Mouse (Mus musculus): Measurements from ENCODE around the gene Zic1. TPM values are rescaled to one million over a fixed set of nuclear protein-coding genes. Genes with fewer than 3 reads are reported as not detected.
A peak's percentile ranks its signal among the peaks of the same experiment; 100 is the strongest.

The Zic1 gene
- polyA plus RNA-seq (2016; fragmentation: Nextera tagmentation; extraction: Ambion mirVana): 6.5 and 6.6 TPM in 2 replicates

DNA sequence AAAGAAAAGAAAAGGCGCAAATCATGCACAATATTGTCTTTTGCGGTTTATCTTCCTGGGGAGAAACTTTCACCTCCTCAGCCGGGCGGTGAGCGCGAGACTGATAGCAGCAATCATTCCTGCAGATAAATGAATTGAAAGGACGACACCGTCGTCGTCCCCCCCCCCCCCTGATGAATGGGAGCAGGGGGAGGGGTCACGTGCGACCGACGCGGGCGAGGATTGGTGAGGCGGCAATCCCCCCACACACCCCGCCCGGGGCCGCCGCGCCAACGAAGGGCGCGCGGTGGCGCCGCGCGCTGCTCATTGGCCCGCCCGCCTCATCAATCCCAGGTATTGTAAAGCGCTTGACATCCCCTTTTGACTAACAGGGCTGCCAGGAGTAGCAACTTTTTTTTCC is at the start of gene Zic1:
TSS of gene Zic1 (minus strand) at position 147 of the 400 bp plus-strand sequence.
- Histone ChIP-seq H3K27ac (replicated peaks) (peak within 1 kb of the TSS; percentile 95), H3K4me3 (peak within 1 kb of the TSS; percentile 77), H3K4me1 (peaks cover 66% of the 10 kb centered on the region), H3K36me3 (peaks cover 31% of the 10 kb centered on the region), H3K27me3 (ENCODE audit: low read depth, poor library complexity, severe bottlenecking) (peaks cover 100% of the 10 kb centered on the region), H3K9me3 (replicated peaks) (no peaks in the 10 kb centered on the region)
- DNase-seq (ENCODE audit: low spot score): peak; percentile 85
- WGBS: 0% methylated on average over 33 of the region's 33 CpGs

- Histone ChIP-seq H3K27me3 (ENCODE audit: low read depth, poor library complexity, severe bottlenecking) (peaks cover 100% of the 10 kb centered on the region), H3K4me1 (peaks cover 44% of the 10 kb centered on the region), H3K27ac (replicated peaks) (0 out of 2 replicates have a peak overlapping the region, but pooled peaks have one; percentile 57), H3K36me3 (no peaks in the 10 kb centered on the region), H3K9me3 (replicated peaks) (no peaks in the 10 kb centered on the region), H3K4me3 (peak overlapping the region; percentile 38)
- under 1% methylated on average over 12 of the region's 12 CpGs for WGBS
- DNase-seq (ENCODE audit: low spot score): peak; percentile 67
Measured at GRCm38 (mm10) chr9:91414007-91414661, 48.5 kb upstream of the Zic1 start.

- 0% methylated on average over 3 of the region's 3 CpGs for WGBS
- 0 out of 2 replicates have a peak, but pooled peaks cover 4% of the 10 kb centered on the region for H3K9me3 ChIP-seq (replicated peaks)
- no peaks in the 10 kb centered on the region for H3K36me3 ChIP-seq
- DNase-seq (ENCODE audit: low spot score): no peak
- H3K27ac ChIP-seq (replicated peaks): no peak overlapping the region
- peaks cover 38% of the 10 kb centered on the region for H3K4me1 ChIP-seq
- H3K27me3 ChIP-seq (ENCODE audit: low read depth, poor library complexity, severe bottlenecking): peaks cover 100% of the 10 kb centered on the region
- H3K4me3 ChIP-seq: no peak overlapping the region
Measured at GRCm38 (mm10) chr9:91409771-91410170, 44.2 kb upstream of the Zic1 start.

- no peak for DNase-seq (ENCODE audit: low spot score)
- H3K27me3 ChIP-seq (ENCODE audit: low read depth, poor library complexity, severe bottlenecking): peaks cover 100% of the 10 kb centered on the region
- no peaks in the 10 kb centered on the region for H3K36me3 ChIP-seq
- H3K27ac ChIP-seq (replicated peaks): no peak overlapping the region; the same call in 1 of the 2 replicates
- H3K9me3 ChIP-seq (replicated peaks): 0 out of 2 replicates have a peak, but pooled peaks cover 4% of the 10 kb centered on the region
- peak overlapping the region; percentile 45 for H3K4me3 ChIP-seq
- WGBS: 1% methylated on average over 6 of the region's 6 CpGs
- H3K4me1 ChIP-seq: peaks cover 40% of the 10 kb centered on the region
Measured at GRCm38 (mm10) chr9:91406258-91406763, 40.7 kb upstream of the Zic1 start.

DNA sequence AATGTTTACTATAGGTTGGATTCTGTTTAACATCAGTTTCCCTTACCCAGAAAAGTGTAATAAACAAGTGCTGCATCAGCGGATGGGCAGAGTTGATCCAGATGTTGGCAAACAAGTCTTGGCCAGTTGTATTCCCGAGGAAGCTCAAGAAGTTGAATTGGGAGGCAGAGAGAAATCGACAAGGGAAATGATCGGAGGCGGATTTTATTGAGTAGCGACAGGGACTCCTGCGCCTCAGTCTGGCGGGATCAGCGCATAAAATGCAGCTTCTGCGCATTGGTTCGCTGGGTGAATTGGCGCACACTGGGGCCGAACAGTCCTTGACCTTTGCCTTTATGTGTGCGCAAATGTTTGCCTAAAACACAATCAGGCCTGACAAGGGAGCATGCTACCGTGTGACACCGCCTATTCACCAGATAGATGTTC is 40.2 kb upstream of the Zic1 start:
- Histone ChIP-seq H3K27ac (replicated peaks) (peak overlapping the region; percentile 74), H3K4me3 (peak overlapping the region; percentile 45), H3K27me3 (ENCODE audit: low read depth, poor library complexity, severe bottlenecking) (peaks cover 100% of the 10 kb centered on the region), H3K36me3 (no peaks in the 10 kb centered on the region), H3K4me1 (peaks cover 40% of the 10 kb centered on the region), H3K9me3 (replicated peaks) (0 out of 2 replicates have a peak, but pooled peaks cover 4% of the 10 kb centered on the region)
- WGBS: under 1% methylated on average over 16 of the region's 16 CpGs
- peak; percentile 76 for DNase-seq (ENCODE audit: low spot score)

DNA sequence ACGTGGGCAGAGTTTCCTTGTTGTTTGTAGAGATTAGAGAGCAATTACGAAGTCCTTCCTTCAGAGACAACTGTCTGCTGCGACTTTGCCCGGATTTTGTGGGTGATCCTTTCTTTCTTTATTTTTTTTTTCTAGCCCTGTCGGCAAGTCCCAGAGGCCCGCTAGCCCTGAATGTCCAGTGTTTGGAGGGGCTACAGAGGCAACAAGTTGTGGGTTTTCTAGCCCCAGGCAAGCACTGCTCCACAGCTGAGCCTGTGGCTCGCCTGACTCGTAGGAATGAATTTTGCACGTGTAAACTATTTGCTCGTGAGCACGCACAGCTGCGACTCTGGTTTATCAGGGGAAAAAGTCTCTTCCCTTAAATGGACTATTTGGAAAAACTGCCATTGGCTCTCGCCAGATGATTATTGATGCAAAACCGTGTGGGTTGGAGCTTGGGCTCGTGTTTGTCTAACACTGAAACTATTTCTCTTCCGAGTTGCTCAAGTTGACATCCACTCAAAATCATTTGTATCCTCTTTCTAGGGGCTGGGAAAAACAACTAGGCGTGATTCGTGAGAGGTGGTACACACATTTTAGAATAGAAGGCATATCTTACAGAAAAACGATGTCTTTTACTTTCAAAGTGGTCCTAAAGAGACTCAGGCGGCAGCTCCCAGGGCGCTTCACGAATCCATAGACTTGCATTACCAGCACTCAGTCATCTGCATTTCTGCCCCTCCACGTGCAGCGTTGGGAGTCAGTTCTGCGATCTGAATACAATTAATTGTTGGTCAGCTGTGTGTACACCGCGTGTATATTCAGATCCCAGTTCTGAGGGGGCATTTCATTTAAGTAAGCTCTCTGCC is 39.5 kb upstream of the Zic1 start:
- Histone ChIP-seq H3K9me3 (replicated peaks) (0 out of 2 replicates have a peak, but pooled peaks cover 4% of the 10 kb centered on the region), H3K4me1 (peaks cover 36% of the 10 kb centered on the region), H3K36me3 (no peaks in the 10 kb centered on the region), H3K4me3 (peak overlapping the region; percentile 45), H3K27ac (replicated peaks) (peak overlapping the region; percentile 74), H3K27me3 (ENCODE audit: low read depth, poor library complexity, severe bottlenecking) (peaks cover 100% of the 10 kb centered on the region)
- DNase-seq (ENCODE audit: low spot score): peak; percentile 59
- under 1% methylated on average over 27 of the region's 27 CpGs for WGBS

DNA sequence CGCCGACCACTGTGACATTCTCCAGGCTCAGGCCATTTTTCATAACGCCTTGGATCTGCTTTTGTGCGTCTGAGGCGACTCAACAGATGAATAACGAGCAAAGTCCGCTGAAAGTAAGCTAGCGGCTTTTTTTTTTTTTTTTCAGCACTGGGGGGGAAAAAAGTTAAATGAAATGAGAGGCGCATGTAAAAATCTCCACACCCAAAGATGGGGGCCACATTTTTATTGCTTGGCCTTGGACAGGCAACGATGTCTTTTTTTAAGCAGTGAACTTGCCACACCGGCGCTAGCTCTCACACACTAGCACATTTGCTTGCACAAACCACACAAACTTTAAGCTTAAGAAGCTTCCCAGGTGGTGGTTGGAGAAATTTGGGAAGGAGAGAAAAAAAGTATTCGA is 38.6 kb upstream of the Zic1 start:
- H3K4me3 ChIP-seq: peak overlapping the region; percentile 45; the same call in 1 of the 2 replicates
- no peak for DNase-seq (ENCODE audit: low spot score)
- WGBS: 2% methylated on average over 13 of the region's 13 CpGs
- peak overlapping the region; percentile 74 for H3K27ac ChIP-seq (replicated peaks)
- H3K36me3 ChIP-seq: no peaks in the 10 kb centered on the region
- H3K4me1 ChIP-seq: peaks cover 30% of the 10 kb centered on the region
- H3K27me3 ChIP-seq (ENCODE audit: low read depth, poor library complexity, severe bottlenecking): peaks cover 100% of the 10 kb centered on the region
- 0 out of 2 replicates have a peak, but pooled peaks cover 4% of the 10 kb centered on the region for H3K9me3 ChIP-seq (replicated peaks)

- H3K4me3 ChIP-seq: no peak overlapping the region
- peak; percentile 15 for DNase-seq (ENCODE audit: low spot score)
- H3K36me3 ChIP-seq: no peaks in the 10 kb centered on the region
- no peak overlapping the region for H3K27ac ChIP-seq (replicated peaks)
- no peaks in the 10 kb centered on the region for H3K9me3 ChIP-seq (replicated peaks)
- H3K27me3 ChIP-seq (ENCODE audit: low read depth, poor library complexity, severe bottlenecking): peaks cover 100% of the 10 kb centered on the region
- peaks cover 36% of the 10 kb centered on the region for H3K4me1 ChIP-seq
- 0% methylated on average over 10 of the region's 10 CpGs for WGBS
Measured at GRCm38 (mm10) chr9:91401471-91401870, 35.9 kb upstream of the Zic1 start.

GRCm38 (mm10) chr9:91400482-91401093 is 35.0 kb upstream of the Zic1 start:
- Histone ChIP-seq H3K36me3 (no peaks in the 10 kb centered on the region), H3K9me3 (replicated peaks) (no peaks in the 10 kb centered on the region), H3K4me3 (no peak overlapping the region), H3K27me3 (ENCODE audit: low read depth, poor library complexity, severe bottlenecking) (peaks cover 100% of the 10 kb centered on the region), H3K4me1 (peaks cover 32% of the 10 kb centered on the region), H3K27ac (replicated peaks) (no peak overlapping the region)
- WGBS: 7% methylated on average over 8 of the region's 8 CpGs
- no peak for DNase-seq (ENCODE audit: low spot score)

GRCm38 (mm10) chr9:91399976-91400375 is 34.4 kb upstream of the Zic1 start:
- WGBS: 9% methylated on average over 7 of the region's 7 CpGs
- H3K4me1 ChIP-seq: peaks cover 32% of the 10 kb centered on the region

DNA sequence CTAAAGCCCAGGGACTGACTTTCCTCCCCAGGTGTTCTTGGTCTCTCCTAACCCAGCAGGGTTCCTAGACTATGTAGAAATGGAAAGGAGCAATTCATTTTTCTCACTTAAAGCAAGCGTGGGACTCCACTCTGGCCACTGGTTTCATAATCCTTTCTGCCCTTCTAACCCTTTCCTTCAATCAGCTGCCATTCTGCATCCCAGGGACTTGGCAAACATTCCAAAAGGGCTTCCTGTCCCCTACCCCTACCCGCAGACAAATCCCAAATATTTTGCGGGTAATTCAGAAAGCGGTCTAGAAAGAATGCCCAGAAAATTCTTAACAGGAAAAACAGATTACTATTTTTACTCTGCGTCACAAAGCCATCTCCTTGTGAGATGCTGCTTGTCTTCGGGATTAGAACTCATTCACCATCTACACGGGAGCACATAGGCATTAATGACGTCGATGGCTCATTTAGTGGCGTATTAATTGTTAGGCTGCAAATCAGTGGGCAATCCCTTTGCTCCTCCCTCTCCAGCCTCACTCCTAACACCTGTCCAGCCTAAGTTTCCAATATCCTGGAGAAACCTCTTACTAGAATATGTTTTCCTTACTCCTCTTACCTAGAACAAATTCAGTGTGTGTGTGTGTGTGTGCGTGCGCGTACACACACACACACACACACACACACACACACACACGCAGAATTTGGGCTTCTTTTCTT is 29.6 kb upstream of the Zic1 start:
- Histone ChIP-seq H3K4me1 (peaks cover 44% of the 10 kb centered on the region), H3K27ac (replicated peaks) (peak overlapping the region; percentile 18; the same call in 1 of the 2 replicates), H3K27me3 (ENCODE audit: low read depth, poor library complexity, severe bottlenecking) (peaks cover 100% of the 10 kb centered on the region), H3K9me3 (replicated peaks) (no peaks in the 10 kb centered on the region), H3K36me3 (no peaks in the 10 kb centered on the region), H3K4me3 (0 out of 2 replicates have a peak overlapping the region, but pooled peaks have one; percentile 20)
- no peak for DNase-seq (ENCODE audit: low spot score)
- WGBS: 6% methylated on average over 14 of the region's 14 CpGs

More at GRCm38 (mm10) chr9:91399976-91400375, 34.4 kb upstream of the Zic1 start:
- Histone ChIP-seq H3K27me3 (ENCODE audit: low read depth, poor library complexity, severe bottlenecking) (peaks cover 100% of the 10 kb centered on the region), H3K27ac (replicated peaks) (no peak overlapping the region), H3K36me3 (no peaks in the 10 kb centered on the region), H3K9me3 (replicated peaks) (no peaks in the 10 kb centered on the region), H3K4me3 (no peak overlapping the region)
- DNase-seq (ENCODE audit: low spot score): no peak

All from midbrain, embryonic 10.5 days (tissue).